Mouse (Mus musculus) kidney, postnatal 10 days (tissue): ENCODE results near the gene Reg1.
"Not testable (repeated sequence)": the region's sequence is repeated elsewhere in the genome, so short reads cannot be mapped to it uniquely, and the experiment has no call there.

ENCODE experiments used
- DNase-seq: peaks from one replicate; pipeline ENCODE4 v3.0.0; 2021; ENCODE audit warnings: mixed read lengths

Gene Reg1

DNA sequence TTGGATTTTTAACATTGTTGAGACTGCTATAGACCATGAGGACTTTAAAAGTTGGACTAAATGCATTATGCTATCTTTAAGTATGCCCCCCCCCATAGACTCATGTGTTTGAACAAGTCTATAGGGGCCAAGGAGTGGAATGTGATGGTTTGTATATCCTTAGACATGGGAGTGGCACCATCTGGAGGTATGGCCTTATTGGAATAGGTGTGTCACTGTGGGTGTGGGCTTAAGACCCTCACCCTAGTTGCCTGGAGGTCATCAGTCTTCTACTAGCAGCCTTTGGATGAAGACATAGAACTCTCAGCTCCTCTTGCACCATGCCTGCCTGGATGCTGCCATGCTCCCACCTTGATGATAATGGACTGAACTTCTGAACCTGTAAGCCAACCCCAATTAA lies at the start of gene Reg1:
TSS of gene Reg1 (plus strand) at position 301 of the 400 bp plus-strand sequence.
- not testable (repeated sequence) for DNase-seq

DNA sequence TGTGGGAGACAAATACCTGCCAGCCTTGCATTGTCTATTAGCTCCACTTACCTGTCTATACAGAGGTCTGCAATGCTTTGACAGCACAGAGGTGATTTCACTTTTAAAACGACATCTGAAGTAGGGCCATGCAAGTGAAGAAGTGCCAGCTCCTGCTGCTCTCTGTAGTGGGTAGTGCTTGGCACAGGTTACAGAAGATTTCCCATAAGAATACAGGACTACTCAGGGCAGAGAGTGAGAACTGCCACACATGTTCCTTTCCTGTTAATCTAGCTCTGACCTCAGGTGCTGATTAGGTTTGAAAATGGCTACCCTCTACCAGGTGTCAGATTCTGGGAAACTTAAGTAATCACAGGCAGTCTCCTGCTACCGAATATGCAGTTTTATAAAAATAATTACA lies 43.7 kb upstream of the Reg1 start, which contains the start of gene Reg3d:
TSS of gene Reg3d (minus strand) at position 101 of the 400 bp plus-strand sequence.
- DNase-seq: no peak

DNA sequence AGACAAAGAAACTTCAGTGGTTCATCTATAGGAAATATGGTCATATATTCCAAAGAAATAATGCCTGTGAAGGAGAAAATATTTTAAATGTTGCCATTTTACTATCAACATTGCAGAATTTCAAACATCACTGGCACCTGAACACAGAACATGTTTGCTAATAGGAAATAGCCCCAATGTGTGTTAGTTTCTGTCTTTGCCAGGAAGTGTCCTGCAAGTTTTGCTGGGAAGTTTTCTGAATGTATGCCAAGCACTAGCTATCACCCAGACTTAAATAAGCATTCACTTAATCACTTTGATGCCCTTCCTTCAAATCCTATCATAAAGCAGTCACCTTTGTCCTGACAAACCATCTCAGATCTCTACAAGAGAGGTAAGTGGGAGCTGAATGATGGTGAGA lies 42.1 kb upstream of the Reg1 start, which contains the start of gene Reg3a:
TSS of gene Reg3a (plus strand) at position 301 of the 400 bp plus-strand sequence.
- no peak for DNase-seq

DNA sequence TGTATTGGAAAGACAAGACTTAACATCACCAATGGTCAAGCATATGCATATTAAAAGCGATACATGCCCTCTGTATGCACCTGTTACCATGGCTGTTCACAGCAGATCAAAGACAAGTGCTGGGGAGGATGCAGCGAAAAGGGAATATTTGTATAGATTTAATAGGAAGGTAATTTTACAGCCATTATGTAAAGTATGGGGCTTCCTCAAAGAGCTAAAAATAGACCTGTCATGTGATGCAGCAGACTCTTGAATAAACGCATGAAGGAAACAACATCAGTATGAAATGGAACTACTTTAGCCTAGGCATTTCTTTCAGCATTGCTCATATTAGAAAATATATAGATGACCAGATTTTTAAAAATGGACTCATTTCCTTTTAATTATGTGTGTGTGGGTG lies 36.9 kb upstream of the Reg1 start:
- no peak for DNase-seq

DNA sequence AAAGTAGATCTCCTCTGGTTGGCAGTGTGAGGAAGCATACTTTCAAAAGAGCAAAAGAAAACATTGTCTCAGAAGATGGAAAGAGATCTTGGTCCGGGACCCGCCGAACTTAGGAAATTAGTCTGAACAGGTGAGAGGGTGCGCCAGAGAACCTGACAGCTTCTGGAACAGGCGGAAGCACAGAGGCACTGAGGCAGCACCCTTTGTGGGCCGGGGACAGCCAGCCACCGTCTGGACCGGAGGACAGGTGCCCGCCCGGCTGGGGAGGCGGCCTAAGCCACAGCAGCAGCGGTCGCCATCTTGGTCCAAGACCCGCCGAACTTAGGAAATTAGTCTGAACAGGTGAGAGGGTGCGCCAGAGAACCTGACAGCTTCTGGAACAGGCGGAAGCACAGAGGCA lies 27.2 kb upstream of the Reg1 start, which contains the start of gene Reg2:
TSS of gene Reg2 (plus strand) at position 301 of the 400 bp plus-strand sequence.
- not testable (repeated sequence) for DNase-seq

DNA sequence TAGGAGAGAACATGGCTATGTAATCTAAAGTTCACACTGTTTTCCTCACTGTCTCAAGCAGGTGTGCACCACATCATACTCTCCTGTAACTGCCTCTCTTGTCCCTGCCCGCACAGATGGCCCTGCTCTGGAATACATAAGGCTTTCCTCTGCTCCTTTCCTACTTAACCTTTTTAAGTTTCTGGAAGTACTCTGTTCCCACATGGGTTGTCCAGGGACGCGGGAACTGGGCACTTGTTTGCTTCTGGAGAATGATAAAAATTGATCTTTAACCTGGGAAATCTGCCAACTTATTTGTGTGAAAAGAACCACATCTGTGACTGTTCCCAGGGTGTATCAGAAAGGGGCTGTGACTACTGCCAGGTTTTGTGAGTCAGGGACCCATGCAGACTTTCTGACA lies 3.0 kb downstream of the Reg1 start:
- DNase-seq: no peak

DNA sequence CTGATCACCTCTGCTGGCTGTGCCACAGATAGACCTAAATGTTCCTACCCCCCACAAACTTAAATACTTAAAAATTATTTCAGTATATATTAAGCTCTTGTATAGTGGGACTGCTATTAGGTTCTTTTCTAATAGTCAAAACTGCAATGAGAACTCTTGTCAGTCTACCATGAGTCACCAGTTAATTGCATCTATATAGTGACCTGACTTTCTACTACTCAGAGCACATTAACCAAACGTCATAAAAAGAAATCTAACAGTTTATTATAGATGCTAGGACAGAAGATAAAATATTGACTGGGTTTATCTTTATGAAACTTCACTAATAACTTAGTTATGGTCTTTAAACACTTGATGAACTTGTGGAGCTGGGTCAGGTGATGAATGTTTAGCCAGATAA lies 24.7 kb downstream of the Reg1 start:
- no peak for DNase-seq

DNA sequence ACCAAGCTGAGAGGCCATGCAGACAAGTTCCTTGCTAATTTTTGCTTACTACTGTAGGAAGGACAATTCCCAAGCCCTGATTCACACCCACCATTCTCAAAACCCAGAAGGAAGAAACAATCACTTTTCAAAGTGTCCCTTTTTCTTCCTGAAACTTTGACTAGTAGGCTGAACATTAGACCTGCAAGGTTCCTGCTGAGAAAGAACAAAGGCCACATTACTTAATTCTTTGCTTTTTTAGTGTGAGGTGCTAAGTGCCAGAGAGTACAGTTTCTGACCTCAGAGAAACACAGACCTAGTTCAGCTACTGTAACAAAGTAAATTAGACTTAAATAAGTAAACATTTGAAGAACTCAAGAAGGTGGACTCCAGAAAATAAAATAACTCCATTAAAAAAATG lies 25.9 kb downstream of the Reg1 start:
- DNase-seq: no peak

DNA sequence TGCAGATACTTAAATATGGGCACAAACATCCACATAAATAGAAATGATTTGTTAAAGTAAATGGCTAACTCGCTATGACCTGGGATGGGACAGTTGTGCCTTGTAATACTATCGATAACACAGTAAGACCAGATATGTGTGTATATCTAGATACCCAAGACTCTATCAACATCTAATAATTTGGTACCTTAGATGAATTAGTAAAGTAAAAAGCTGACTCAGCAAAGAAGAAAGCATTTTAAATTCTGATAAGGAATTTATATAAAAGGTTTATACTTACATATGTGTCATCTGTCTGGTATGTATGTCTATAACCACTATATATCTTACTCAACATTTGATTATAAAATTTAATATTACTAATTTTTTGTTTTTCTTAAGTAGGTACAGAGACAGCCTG lies 30.3 kb downstream of the Reg1 start:
- DNase-seq: no peak

DNA sequence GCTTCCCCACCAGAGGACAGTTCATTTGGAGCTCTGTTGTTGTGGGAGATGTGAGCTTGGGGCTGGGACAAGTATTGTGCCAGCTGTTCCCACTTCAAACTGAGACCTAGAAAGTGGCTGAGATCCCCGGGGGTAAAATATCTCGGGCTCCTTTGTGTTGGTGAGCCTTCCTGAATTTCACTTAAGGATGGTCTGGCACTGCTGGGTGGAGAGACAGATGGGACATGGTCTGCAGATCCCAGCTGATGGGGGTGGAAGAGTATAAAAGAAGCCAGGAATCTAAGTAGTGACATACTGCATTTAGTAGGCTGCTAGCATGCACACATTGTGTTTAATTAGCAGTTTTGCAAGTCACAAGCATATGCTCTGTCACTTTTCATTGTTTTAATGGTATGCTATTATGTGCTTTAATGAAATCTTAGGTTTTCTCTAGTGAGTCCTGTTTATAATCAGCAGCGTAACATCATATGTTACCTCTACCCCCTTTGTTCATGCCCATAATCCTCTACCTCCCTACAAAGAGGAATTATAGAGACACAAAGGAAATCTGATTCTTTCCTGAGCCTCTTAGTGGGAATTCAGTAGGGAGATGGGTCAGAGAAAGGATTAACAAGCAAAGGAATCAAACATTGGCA lies 37.8 kb downstream of the Reg1 start:
- no peak for DNase-seq

DNA sequence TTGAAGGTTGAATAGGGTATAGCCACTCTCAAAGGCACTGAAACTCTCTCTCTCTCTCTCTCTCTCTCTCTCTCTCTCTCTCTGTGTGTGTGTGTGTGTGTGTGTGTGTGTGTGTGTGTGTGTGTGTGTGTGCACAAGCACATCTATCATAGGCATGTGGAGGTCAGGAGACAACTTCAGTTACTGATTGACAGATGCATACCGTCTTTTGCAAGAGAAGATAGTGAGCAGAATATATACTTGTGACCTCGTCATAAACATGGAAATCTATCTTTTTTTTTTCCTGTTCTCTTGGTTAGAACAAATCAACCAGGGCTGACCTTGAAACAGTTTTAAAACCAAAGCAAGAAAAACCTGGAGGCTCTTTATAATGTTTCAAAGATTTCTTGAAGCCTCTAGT lies 39.8 kb downstream of the Reg1 start:
- DNase-seq: no peak

DNA sequence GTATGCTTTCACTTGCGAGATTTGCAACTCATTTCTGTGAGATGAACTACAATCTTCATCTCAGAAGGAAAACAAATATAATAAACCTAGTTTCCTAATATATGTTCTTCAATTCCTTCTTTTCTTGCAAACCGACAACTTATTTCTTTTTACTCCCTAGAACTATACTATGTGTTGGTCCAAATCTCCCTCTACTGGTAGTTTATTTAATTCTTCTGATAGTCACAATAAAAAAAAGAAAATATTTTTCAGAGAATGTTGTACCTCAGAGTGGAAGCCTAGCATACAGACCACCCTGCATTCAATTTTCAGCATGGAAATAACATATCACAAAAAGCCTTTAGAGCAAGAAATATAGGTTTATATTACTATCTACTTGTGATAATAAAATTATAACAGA lies 40.8 kb downstream of the Reg1 start:
- DNase-seq: no peak

DNA sequence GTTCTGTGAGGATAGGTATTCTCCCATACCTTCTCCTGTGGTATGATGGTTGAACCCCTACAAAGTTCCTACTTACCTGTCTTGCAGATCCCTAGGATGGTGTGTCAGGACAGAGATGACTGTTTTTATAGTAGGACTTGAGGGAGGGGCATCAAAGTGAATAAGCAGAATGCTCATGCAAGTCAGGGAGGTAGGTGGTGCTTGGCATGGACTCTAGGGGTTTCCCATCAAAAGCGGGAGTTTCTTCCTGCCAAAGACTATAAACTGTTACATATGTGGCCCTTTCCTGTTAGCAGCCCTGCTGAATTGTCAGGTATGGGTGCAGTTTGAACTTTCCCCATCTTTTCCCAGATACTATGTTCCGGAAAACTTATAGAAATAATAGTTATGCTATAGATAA lies 46.3 kb downstream of the Reg1 start, which contains the start of gene Reg3g:
TSS of gene Reg3g (minus strand) at position 101 of the 400 bp plus-strand sequence.
- no peak for DNase-seq

DNA sequence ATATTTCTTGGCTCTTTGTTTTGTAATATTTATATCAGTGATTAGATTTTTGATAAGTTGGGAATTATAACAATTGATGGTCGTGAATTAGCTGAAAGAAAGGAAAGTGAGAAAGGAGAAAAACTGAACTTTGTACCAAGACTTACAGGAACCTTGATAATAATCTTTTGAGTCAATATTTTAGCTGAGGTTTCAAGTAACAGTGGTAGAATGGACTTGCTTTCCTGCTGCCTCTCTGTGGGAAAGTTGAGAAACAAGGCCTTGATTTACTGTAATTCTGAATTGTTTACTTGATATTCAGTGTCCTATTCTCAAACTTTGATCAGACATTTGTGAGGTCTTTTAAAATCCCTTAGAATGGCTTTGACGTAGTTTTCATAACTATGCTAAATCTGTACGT lies 46.8 kb downstream of the Reg1 start:
- no peak for DNase-seq
